ENCODE assay signal across 27 mouse cellular contexts in genomic region chr15:88159618-88160170, GRCm38 (mm10).
DNase-seq lines count a peak whose midpoint lies in the region; ATAC-seq and TF ChIP-seq lines count a peak whose summit lies in the region.
"Had no signal": no experiment of that assay in that cellular context is flagged by ENCODE, and none has a peak within 500 bp of the region (broad histone marks: within the 10 kb centered on the region; RNA-seq: fewer than 3 reads in every experiment).

No protein-coding gene starts in this region.

- WGBS in forebrain, postnatal 0 days = 59% methylated on average over 2 of the region's 2 CpGs
- 66% methylated on average over 2 of the region's 2 CpGs for WGBS in forebrain, embryonic 16.5 days
- WGBS in midbrain, postnatal 0 days = 55% methylated on average over 2 of the region's 2 CpGs
- WGBS in midbrain, embryonic 13.5 days = 75% methylated on average over 2 of the region's 2 CpGs

- peak; percentile 55 for DNase-seq in forebrain, postnatal 0 days
- peak; percentile 14 to 59 for DNase-seq in layer of hippocampus, adult 18-20 months (ENCODE audit: low spot score in 2 of 2)
- DNase-seq in layer of hippocampus, adult 11-12 months (ENCODE audit: low spot score) = no peak
- peak; percentile 65 for DNase-seq in midbrain, postnatal 0 days (ENCODE audit: low spot score)
- DNase-seq in urinary bladder, adult 18-20 months (ENCODE audit: low spot score in 2 of 2) = no peak
- DNase-seq: adrenal gland, postnatal 10 days; cerebellum, adult 11-12 months; cerebellum, adult 9-11 months; gastrocnemius, postnatal 14 days; kidney, adult 9 months; kidney, postnatal 10 days; liver, postnatal 0 days; lung, postnatal 36 days; right cerebral cortex, adult 18-20 months; spleen, adult 18-20 months; thymus, postnatal 14 days had no signal

- H3K4me1 ChIP-seq in forebrain, postnatal 0 days (ENCODE audit: insufficient read depth) = 0 out of 2 replicates have a peak, but pooled peaks cover 4% of the 10 kb centered on the region
- H3K4me1 ChIP-seq in forebrain, embryonic 16.5 days (replicated peaks; ENCODE audit: control insufficient read depth, insufficient read depth, low read length) = peaks cover 2% of the 10 kb centered on the region; the same call in 1 of the 2 replicates
- peaks cover 6% of the 10 kb centered on the region; the same call in 1 of the 2 replicates for H3K4me1 ChIP-seq in midbrain, postnatal 0 days (ENCODE audit: insufficient read depth, low read length)
- no peaks in the 10 kb centered on the region for H3K4me1 ChIP-seq in midbrain, embryonic 13.5 days (replicated peaks)
- H3K4me1 ChIP-seq: embryonic facial prominence, embryonic 13.5 days; forebrain, embryonic 10.5 days; liver, embryonic 12.5 days had no signal

- no peak for ATAC-seq in forebrain, postnatal 0 days
- no peak for ATAC-seq in forebrain, embryonic 16.5 days
- no peak for ATAC-seq in midbrain, postnatal 0 days (ENCODE audit: low FRiP score)
- no peak for ATAC-seq in midbrain, embryonic 13.5 days
- ATAC-seq: intestine, postnatal 0 days; liver, embryonic 12.5 days; liver, postnatal 0 days; midbrain, embryonic 15.5 days had no signal

- H3K4me3 ChIP-seq in forebrain, postnatal 0 days (ENCODE audit: low read depth, low read length) = no peak overlapping the region
- H3K4me3 ChIP-seq in forebrain, embryonic 16.5 days (replicated peaks; ENCODE audit: low read length) = no peak overlapping the region
- no peak overlapping the region for H3K4me3 ChIP-seq in midbrain, postnatal 0 days (ENCODE audit: low read depth, low read length)
- H3K4me3 ChIP-seq in midbrain, embryonic 13.5 days (replicated peaks) = no peak overlapping the region
- H3K4me3 ChIP-seq: embryonic facial prominence, embryonic 13.5 days; forebrain, embryonic 10.5 days; liver, embryonic 12.5 days; midbrain, embryonic 15.5 days; myocyte; neural tube, embryonic 12.5 days had no signal

- H3K27ac ChIP-seq in forebrain, postnatal 0 days (ENCODE audit: low read depth, low read length) = no peak overlapping the region
- no peak overlapping the region for H3K27ac ChIP-seq in forebrain, embryonic 16.5 days (ENCODE audit: low read length)
- H3K27ac ChIP-seq in midbrain, postnatal 0 days (ENCODE audit: low read depth, low read length) = 0 out of 2 replicates have a peak overlapping the region, but pooled peaks have one; percentile 21
- no peak overlapping the region for H3K27ac ChIP-seq in midbrain, embryonic 13.5 days
- H3K27ac ChIP-seq: embryonic facial prominence, embryonic 13.5 days; forebrain, embryonic 10.5 days; liver, embryonic 12.5 days; midbrain, embryonic 15.5 days; neural tube, embryonic 12.5 days had no signal

- no peak overlapping the region for H3K4me2 ChIP-seq in forebrain, postnatal 0 days (ENCODE audit: low read depth)
- H3K4me2 ChIP-seq in forebrain, embryonic 16.5 days (ENCODE audit: low read length) = no peak overlapping the region
- no peak overlapping the region for H3K4me2 ChIP-seq in midbrain, postnatal 0 days (ENCODE audit: low read depth, low read length, poor library complexity, severe bottlenecking)
- H3K4me2 ChIP-seq in midbrain, embryonic 13.5 days (replicated peaks) = no peak overlapping the region
- H3K4me2 ChIP-seq: embryonic facial prominence, embryonic 13.5 days; heart, embryonic 11.5 days; liver, embryonic 12.5 days; midbrain, embryonic 15.5 days; neural tube, embryonic 12.5 days had no signal

- no peaks in the 10 kb centered on the region for H3K36me3 ChIP-seq in forebrain, postnatal 0 days (ENCODE audit: insufficient read depth)
- H3K36me3 ChIP-seq in forebrain, embryonic 16.5 days (ENCODE audit: control insufficient read depth, insufficient read depth) = no peaks in the 10 kb centered on the region
- H3K36me3 ChIP-seq in midbrain, postnatal 0 days (ENCODE audit: insufficient read depth, low read length) = no peaks in the 10 kb centered on the region
- no peaks in the 10 kb centered on the region for H3K36me3 ChIP-seq in midbrain, embryonic 13.5 days
- H3K36me3 ChIP-seq: embryonic facial prominence, embryonic 13.5 days; forebrain, embryonic 10.5 days; G1E; liver, embryonic 12.5 days; midbrain, embryonic 15.5 days; neural tube, embryonic 12.5 days had no signal

- no peaks in the 10 kb centered on the region for H3K9me3 ChIP-seq in forebrain, postnatal 0 days (ENCODE audit: low read length)
- H3K9me3 ChIP-seq in forebrain, embryonic 16.5 days (ENCODE audit: control insufficient read depth, low read length) = no peaks in the 10 kb centered on the region
- no peaks in the 10 kb centered on the region for H3K9me3 ChIP-seq in midbrain, postnatal 0 days (ENCODE audit: low read length)
- no peaks in the 10 kb centered on the region for H3K9me3 ChIP-seq in midbrain, embryonic 13.5 days
- H3K9me3 ChIP-seq: embryonic facial prominence, embryonic 13.5 days; forebrain, embryonic 10.5 days; midbrain, embryonic 15.5 days; neural tube, embryonic 12.5 days had no signal

- TF ChIP-seq CTCF in forebrain, postnatal 0 days (IDR thresholded peaks at IDR 0.05; ENCODE audit: low read depth) = no peak
- TF ChIP-seq CTCF in midbrain, postnatal 0 days (IDR thresholded peaks at IDR 0.05) = no peak

- no peaks in the 10 kb centered on the region for H3K27me3 ChIP-seq in forebrain, postnatal 0 days (ENCODE audit: insufficient read depth, low read length)
- no peaks in the 10 kb centered on the region for H3K27me3 ChIP-seq in forebrain, embryonic 16.5 days (replicated peaks; ENCODE audit: control insufficient read depth, insufficient read depth, low read length)
- no peaks in the 10 kb centered on the region for H3K27me3 ChIP-seq in midbrain, postnatal 0 days (ENCODE audit: insufficient read depth, low read length)
- H3K27me3 ChIP-seq in midbrain, embryonic 13.5 days = no peaks in the 10 kb centered on the region
- H3K27me3 ChIP-seq: embryonic facial prominence, embryonic 13.5 days; liver, embryonic 12.5 days; midbrain, embryonic 15.5 days; neural tube, embryonic 12.5 days had no signal

- H3K9ac ChIP-seq in forebrain, postnatal 0 days = no peak overlapping the region
- H3K9ac ChIP-seq in forebrain, embryonic 16.5 days (replicated peaks; ENCODE audit: low read depth, low read length) = no peak overlapping the region
- no peak overlapping the region for H3K9ac ChIP-seq in midbrain, postnatal 0 days (replicated peaks; ENCODE audit: low read length, poor library complexity, severe bottlenecking)
- no peak overlapping the region for H3K9ac ChIP-seq in midbrain, embryonic 13.5 days (replicated peaks)
- H3K9ac ChIP-seq: embryonic facial prominence, embryonic 13.5 days; liver, embryonic 12.5 days; liver, postnatal 0 days; midbrain, embryonic 15.5 days; neural tube, embryonic 12.5 days had no signal

Comparison
In these comparisons a context has a peak if more than half of its experiments do, and no peak if none do; other contexts are left out.
1. DNase-seq: peak in forebrain, postnatal 0 days (single experiment), layer of hippocampus, adult 18-20 months (2 of 2) and midbrain, postnatal 0 days (single experiment); none in layer of hippocampus, adult 11-12 months (single experiment) and urinary bladder, adult 18-20 months (0 of 2).